Mouse (Mus musculus): ENCODE data around the gene Tmed2.
A peak's percentile ranks its signal among the peaks of the same experiment; 100 is the strongest.
"Not testable (repeated sequence)": the region's sequence is repeated elsewhere in the genome, so short reads cannot be mapped to it uniquely, and the experiment has no call there.

The Tmed2 gene

DNA sequence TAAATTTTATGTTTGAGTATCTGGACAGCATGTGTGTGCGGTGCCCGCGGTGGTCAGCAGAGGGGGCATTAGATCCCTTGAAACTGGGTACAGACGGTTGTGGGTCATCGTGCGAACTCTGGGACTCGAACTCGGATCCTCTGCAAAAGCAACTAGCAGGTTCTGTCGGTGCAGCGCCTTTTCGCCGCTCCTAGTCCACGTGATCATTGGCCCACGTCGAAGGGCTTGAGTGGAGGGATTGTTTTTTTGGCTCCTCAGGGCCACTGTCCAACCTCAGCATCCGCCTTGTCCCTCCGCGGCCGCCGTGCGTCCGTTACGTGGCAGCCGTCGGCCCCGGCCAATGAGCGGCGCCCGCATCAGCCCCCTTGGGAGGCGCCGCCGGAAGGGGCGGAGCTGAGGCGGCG lies at the start of gene Tmed2:
Gene Tmed2, plus strand, starts transcription at position 313 of the 404 bp plus-strand sequence.
- DNase-seq (ENCODE audit: low spot score), result peak; percentile 97

DNA sequence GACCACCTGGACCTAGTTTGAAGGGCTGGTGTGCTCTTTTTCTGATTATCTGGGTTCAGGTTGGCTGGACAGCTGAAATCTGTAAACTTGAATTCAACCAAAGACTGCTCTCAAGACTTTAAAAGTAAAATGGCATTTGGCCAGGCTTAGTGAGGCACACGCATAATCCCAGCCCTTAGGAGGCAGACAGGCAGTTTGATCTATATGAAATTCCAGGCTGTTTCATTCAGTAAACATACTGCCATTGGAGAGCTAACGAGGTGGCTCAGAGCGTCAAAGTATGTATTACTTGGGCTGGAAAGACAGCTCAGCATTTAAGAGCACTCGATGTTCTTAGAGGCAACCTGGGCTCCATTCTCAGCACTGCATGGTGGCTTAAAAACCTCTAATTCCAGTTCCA lies 48.8 kb upstream of the Tmed2 start:
- no peak for DNase-seq (ENCODE audit: low spot score)

DNA sequence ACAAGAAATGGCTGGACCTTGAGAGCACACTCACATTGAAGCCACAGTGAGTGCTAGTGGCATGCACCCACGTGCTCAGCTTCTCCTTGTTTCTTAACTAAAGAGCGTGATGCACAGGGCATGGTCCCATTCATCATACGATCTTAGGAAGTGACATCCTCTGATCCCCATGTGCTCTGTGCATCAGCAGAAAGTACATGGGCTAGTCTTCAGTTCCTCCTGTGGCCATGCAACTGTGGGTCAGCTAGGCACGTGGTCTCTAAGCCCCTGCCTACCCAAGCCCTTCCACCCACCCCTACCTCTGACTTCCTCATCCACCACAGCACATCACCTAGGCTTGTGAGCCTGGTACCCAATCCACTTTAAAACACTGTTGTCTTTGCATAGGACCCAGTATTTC lies 47.9 kb upstream of the Tmed2 start:
- DNase-seq (ENCODE audit: low spot score), result peak; percentile 57

DNA sequence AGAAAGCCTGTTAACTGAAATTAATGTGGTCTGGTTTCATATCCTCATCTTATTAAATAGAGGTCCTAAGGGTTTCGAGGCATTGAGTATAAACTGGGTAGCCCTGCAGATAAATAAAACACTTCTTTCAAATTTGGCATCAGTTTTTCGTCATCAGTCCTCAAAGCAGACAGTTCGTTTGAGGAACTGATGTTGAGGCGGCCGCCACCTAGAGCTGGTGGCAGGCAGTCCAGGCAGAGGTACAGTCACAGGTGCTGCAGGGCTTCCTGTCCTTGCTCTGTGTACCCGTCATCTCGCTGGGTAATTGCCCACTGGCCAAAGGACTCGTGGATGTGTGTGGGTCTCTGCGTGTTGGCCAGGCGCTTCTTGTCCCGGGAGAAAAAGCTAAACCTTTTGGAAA lies 47.0 kb upstream of the Tmed2 start:
- no peak for DNase-seq (ENCODE audit: low spot score)

DNA sequence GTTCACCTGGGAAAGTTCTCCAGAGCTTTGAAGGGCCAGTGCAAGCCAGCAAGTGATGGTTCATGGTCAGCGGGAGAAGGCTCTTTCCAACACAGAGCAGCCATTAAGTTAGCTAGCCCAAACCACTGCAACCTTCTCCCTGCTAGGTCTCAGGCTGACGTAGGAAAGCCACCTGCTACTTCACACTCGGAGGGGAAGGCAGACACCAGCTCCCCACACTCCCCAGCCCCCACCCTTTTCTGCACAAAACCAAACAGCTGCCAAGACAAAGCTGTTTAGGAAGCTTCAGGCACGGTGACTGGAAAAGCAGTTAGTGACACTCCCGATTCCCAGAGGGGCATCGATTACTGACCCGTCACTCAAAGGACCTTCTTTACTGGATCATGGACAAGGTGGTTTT lies 44.9 kb upstream of the Tmed2 start:
- DNase-seq (ENCODE audit: low spot score), result no peak

DNA sequence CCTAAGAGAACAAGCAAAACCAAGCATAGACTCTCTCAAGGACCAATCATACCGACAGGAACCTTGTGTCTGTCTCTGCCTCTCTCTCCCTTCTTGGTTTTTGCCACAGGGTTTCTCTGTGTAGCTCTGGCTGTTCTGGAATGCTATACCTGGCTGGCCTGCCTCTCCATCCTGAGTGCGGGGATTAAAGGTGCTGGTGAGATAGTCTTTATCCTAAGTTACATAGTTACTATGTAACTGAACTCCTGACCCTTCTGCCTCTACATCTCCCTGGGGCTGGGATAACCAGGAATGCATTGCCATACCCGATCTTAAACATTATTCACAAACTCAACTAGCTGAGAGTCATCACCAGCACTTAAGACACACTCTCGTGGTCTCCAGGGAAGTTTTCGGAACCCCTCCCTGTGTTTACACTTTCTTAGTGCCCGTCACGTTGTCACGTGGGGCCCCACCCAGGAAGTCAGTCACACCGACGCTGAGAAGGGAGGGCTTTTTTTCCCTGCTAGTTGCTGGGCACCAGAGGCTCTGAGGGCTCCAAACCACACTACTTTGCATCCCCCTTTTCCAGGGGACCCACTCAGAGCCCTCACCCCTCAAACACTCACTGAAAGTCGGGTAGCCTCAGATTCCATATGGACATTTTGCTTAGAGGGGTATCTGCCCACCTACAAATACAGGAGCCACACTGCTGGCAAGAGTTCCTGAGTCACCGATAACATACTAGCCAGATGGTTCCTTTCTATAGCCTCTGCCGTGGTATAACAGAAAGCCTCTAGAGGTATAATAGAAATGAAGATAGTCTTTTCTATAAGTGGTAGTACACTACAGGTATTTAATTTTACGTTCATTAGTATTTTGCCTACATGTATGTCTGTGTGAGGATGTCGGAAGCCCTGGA lies 43.6 kb upstream of the Tmed2 start:
- DNase-seq (ENCODE audit: low spot score), result no peak

DNA sequence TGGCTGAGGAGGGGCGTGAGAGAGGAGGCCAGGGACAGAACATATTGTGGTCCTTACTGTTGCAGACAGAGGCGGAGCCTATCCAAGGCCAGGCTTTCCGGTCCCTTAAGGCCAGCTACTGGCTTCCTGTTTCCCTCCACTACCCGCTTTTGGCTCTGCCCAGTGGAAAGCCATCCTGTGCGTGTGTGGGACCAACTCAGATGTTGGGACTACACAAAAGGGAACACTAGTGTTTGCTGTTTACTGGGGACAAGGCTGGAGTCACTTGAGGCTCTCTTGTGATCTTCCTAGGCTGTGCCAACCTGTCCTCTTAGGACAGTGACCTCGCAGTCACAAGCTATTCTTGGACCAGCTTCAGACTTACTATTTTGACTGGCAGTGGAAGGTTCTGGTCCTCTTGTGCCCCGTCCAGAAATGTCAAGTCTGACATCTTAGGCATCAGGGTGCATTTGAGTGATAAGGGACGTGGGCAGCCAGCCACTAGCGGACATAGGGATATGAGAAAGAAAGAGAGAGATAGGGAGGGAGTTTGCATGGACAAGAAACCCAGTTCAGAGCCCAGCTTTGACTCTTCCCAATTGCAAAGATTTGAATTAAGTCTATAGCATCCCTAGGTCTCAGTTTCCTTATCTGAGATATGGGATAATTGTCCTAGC lies 42.1 kb upstream of the Tmed2 start:
- peak; percentile 53 for DNase-seq (ENCODE audit: low spot score)

DNA sequence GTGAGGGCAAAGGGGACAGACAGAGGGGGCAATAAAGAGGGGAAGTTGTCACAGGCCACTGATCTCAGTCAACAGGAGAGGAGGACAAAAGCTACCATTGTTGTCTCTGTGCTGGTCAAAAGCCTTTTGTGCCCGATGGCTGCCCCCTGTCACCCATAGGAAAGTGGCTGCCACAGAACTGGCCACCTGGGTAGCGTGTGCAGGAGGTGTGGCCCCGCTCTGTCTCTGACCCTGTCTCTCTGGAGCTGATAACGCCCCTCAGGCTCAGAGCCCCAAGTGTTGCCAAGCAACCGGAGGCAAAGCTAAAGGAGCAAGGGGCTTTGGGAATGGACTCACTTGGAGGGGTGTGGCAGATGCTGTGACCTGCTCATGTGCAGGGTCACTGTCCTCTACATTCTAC lies 41.5 kb upstream of the Tmed2 start:
- DNase-seq (ENCODE audit: low spot score), result no peak

DNA sequence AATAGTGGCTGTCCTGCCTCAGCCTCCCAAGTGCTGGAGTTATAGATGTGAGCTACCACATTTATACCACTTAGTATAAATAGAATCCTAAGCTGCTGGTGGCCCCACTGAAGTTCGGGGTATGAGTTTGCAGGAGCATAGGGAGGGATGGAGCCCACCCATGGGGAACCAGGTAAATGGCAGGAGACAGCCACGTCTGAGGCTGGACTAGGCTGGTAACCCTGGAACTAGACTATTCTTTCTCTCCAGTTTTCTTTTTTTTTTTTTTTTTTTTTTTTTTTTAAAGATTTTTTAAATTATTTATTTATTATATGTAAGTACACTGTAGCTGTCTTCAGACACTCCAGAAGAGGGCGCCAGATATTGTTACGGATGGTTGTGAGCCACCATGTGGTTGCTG lies 40.5 kb upstream of the Tmed2 start:
- DNase-seq (ENCODE audit: low spot score), result not testable (repeated sequence)

DNA sequence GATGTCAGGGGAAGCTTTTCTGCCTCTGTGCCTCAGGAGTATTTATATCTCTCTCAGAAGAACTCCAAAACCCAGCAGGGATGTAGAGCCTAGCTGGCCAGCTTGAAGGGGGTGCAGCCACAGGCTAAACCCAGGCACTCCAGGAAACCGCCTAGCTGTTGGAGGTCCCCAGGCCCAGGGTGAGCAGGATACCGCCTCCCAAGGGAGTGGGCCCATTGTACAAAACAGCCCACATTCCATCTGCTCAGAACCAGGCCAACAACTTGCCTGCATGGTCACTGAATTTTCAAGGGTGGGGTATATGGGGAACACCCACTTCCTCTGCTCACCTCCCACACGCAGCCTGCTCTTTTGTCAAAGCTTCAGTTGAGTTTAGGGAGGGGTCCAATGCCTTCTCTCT lies 39.9 kb upstream of the Tmed2 start:
- no peak for DNase-seq (ENCODE audit: low spot score)

DNA sequence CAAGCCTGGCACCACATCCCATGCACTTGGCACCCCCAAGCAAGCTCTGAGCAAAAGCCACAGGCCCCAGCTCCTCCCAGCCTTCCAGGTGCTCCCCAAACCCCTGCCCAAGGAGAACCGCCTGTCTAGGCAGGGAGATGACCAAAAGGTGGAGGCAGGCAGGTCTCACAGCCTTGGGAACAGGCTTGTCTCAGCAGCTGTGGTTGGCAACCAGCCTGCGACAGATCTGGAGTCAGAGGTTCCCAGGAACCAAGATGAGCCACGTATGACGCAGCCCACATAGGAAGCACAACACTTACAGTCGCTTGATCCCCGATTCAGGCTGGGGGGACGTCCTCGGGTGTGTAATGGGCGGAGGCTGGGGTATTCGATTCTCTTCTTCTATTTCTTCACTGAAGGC lies 39.0 kb upstream of the Tmed2 start:
- DNase-seq (ENCODE audit: low spot score), result no peak

DNA sequence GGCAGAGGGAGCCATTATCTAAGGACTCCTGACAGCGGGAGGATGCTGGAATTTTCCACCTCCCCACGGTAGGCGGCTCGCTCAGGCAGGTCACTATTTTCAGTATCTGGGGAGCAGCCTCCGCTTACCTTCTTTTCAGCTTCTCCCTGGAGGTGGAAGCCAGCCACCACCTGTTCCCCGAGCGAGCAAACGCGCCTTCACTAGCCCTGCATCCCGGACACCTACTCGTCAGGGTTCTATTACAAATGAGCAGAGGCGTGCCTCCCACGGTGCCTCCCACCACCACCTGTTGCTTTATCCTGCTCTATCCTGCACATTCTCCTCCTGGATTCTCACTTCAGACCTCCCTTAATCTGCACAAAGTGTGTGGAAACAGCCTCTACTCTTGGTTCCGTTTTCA lies 36.8 kb upstream of the Tmed2 start:
- DNase-seq (ENCODE audit: low spot score), result peak; percentile 88

DNA sequence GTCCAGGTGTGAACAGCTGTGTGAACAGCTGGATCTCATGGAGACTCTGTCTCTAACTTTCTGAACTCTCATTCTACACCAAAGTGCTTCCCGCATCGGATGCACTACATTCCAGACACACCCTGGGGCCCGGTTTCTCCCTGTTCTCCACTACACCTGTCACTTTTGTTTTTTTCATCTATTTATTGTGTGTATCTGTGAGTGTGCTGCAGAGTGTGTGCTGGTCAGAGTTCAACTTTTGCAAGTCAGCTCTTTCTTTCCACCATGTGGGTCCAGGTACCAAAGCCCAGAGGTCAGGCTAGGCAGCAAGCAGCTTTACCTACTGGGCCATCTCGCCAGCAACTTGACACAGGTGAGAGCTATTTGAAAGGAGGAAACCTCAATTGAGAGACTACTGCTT lies 35.3 kb upstream of the Tmed2 start:
- no peak for DNase-seq (ENCODE audit: low spot score)

DNA sequence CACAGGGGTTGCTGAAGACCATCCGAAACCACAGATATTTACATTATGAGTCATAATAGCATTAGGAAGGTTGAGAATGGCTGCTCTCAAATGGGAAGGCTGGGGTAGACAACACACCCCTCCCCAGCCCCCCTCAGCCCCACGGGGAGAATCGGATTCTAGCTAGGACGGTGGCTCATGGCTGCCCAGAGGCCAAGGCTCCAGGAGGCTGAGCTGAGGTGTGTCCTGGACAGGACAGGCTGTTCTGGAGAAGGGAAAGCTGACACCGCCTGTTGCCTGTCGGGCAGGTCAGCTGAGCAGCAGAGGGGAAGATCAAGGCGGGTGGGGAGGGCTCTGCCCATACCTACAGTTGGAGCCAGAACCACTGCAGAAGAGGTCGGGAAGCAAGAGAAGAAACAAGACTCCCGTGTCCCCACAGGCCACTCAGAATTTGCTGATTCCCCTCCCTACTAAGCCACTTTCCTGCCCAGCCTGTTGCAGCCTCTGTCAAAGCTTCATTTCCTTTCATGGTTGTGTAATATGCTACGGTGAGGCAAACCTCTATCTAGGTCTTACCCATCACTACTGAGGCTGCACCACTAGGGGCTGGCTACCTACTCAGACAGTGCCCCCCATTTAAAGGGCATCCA lies 33.6 kb upstream of the Tmed2 start:
- DNase-seq (ENCODE audit: low spot score), result no peak

DNA sequence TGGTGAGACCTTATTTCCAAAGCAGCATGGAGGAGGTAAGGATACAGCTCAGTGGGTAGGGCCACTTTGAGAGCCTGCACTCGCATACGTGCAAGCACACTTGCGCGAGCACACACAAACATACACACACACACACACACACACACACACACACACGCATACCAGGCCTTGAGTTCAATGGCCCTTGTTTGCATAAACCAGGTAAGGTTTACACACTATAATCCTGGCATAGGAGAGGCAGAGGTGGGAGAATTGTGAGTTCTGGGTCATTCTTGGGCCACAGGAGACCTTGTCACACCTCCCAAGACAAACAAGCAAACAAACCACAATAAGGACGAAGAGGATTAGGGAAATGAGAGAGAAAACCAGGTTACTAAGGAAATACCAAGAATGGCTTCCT lies 31.3 kb upstream of the Tmed2 start:
- DNase-seq (ENCODE audit: low spot score), result no peak

DNA sequence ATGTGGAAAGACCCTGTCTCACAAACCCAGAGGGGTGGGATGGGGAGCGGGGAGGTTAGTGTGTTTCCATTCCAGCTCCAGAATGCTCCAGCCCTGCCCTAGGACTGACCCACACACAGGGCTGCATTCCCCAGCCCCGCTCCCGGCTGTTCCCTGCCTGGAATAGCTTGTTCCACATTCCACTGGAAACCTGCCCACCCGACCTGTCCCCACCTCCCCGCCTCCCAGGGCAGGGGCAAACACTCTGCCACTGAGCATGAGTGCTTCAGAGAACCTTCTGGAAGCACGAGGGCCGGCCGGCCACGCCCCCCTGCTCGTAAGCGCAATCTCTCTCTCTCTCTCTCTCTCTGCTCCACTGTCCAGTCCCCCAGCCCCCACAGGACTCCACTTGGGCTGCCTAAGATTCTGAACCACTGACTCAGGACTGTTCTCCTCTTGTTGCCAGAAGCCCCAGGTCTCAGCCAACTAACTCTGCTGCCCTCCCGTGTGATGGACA lies 30.7 kb upstream of the Tmed2 start:
- no peak for DNase-seq (ENCODE audit: low spot score)

DNA sequence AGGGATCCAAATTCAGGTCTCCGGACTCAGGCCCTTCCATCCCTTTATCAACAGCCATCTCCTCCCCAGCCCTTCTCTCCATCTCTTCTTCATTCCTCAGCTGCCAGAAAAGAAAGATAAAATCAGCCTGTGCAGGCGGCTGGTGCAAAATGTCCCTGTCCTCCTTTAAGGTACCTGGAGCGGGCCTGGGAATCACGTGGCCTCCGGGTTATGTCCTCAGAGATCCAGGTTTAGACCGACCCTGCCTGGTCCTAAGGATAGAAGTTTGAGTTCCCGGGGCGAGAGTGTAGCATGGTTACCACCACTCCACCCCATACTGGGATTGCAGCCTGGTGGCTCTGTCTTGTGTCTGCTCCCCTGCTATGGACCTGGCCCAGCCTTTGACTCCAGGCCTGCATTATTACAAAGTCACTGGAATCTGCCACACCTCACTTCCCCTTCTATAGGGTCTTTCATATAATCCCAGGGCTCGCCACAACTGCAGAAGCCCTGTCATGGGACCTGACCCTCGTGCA lies 29.9 kb upstream of the Tmed2 start:
- no peak for DNase-seq (ENCODE audit: low spot score)

DNA sequence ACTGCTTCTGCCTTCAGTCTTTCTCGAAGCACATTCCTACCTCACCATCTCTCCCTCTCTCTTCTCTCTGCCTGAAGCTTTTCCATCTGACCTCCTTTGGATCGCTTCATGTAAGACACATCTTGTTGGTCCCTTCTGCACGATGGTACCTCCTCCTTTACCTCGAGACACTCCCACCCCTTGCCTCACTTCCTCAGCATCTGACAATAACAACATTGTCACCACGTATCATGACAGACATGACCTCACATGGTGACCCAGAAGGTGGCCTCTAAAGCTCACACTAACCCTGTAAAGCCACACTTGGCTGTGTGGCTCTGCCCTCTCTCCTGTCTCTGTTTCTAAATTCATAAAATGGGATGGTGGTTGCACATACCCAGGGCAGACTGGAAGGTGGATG lies 24.7 kb upstream of the Tmed2 start:
- no peak for DNase-seq (ENCODE audit: low spot score)

DNA sequence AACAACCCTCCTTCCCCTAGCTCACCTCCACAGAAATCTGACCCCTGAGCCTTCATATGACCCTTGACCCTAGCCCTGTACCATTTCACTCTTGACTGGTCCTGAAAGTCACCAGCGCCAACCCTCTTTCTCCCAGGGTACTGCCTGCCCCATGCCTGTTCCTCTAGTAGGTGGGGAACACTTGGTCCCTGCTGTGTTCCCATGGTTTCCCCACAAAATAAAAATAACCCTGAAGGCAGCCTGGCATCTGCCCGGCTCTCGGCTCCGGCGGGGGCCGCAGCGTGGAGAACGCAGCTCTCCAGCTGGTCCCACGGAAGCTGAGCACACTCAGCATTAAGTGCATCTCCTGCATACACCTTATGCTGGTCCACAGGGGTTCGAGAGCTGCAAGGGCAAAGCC lies 21.8 kb upstream of the Tmed2 start:
- DNase-seq (ENCODE audit: low spot score), result peak; percentile 82

DNA sequence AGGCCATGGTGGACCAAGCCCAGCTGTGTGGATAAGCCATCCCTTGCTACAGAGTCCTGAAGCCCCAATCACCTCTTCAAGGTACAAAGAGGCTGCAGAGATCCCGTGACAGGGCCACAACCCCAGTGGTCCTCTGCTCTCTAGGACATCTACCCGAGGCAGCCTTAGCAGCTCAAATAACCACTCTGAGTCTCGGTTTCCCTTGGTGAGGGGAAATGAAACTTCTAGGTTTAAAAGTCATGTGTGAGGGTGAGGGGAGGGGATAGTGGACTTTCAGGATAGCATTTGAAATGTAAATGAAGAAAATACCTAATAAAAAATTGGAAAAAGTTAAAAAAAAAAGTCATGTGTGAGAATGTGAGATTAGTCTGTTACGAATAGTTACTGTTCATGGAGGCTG lies 18.9 kb upstream of the Tmed2 start:
- DNase-seq (ENCODE audit: low spot score), result no peak

DNA sequence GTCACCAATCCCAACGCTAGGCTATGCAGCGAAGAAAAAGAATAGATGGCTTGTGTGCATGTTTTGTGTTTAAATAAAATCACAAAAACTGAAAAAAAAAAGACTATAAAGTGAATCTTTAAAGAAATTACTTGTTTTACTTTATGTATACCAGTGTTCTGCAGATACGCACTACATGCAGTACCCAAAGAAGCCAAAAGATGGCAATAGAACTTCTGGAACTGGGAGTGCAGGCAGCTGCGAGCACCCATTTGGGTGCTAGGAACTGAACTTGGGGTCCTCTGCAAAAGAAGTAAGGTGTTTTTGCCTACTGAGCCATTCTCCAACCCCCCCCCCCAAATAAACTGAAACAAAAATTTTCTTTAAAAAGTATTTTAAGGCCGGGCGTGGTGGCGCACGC lies 17.5 kb upstream of the Tmed2 start:
- no peak for DNase-seq (ENCODE audit: low spot score)

DNA sequence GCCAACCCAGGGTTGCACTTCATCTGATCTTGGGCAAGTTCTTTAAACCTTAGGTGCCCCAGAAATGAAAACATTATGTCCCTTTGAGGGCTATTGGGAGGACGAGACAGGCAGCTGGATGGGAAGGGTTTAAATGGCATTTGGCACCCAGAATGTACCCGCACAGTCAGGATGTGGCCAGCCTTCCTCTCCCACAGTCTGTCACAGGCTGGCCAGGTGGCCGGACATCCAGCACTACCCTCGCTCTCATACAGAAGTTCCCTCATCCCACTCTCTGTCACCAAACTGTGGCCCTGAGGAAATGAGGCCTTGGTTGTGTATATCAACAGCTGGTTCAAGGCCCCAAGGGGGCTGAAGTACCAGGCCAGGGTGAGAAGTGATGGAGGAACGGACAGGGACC lies 15.6 kb upstream of the Tmed2 start:
- no peak for DNase-seq (ENCODE audit: low spot score)

DNA sequence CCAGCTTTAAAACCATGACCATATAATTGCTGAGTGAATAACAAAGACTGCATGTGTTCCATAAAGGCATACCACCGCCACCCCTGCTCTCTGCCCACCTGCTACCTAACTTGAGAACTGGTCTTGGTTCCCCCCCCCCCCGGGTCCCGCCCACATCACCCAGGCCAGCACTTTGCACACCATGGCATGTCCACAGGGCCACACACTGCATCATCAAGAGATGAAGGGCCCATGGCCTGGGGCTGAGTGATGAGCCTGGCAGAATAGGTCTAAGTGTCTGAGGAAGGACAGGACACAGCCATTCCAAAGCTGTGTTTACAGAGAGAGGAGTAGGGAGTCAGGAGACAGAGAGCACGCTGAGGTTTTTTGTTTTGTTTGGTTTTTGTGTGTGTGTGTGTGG lies 12.1 kb upstream of the Tmed2 start:
- DNase-seq (ENCODE audit: low spot score), result no peak

Measured in layer of hippocampus, adult 11-12 months (tissue).